Mouse (Mus musculus) neural tube, embryonic 11.5 days (tissue): Measurements from ENCODE around the gene Nupr1. TPM values are rescaled to one million over a fixed set of nuclear protein-coding genes. Genes with fewer than 3 reads are reported as not detected.

Experiments used
- ATAC-seq: fragments of 200-750 bp; cut with Nextera tagmentation; 2 replicates; pipeline ENCODE4 v1.8.0; 2017; ENCODE audit warnings: moderate number of reproducible peaks, mild to moderate bottlenecking, moderate TSS enrichment, moderate library complexity; ENCODE audit not compliant: insufficient read depth, low FRiP score, low TSS enrichment
- DNase-seq: peaks from one replicate; pipeline ENCODE4 v3.0.0-alpha.2; 2015; ENCODE audit warnings: low spot score
- H3K27ac ChIP-seq: fragments of 300-500 bp; sonication (generic); 2 replicates; pipeline ENCODE4 v1.5.1; 2014; ENCODE audit warnings: low read depth, mild to moderate bottlenecking, low read length
- H3K27me3 ChIP-seq: fragments of 300-500 bp; sonication (generic); 2 replicates; pipeline ENCODE4 v1.6.1; 2014; ENCODE audit warnings: mild to moderate bottlenecking, low read length, mixed read lengths; ENCODE audit not compliant: control insufficient read depth, insufficient read depth
- H3K36me3 ChIP-seq: fragments of 300-500 bp; sonication (generic); 2 replicates; pipeline ENCODE4 v1.6.1; 2014; ENCODE audit warnings: mild to moderate bottlenecking, low read length, moderate library complexity, mixed read lengths; ENCODE audit not compliant: control insufficient read depth, insufficient read depth
- H3K4me1 ChIP-seq: fragments of 300-500 bp; sonication (generic); 2 replicates; pipeline ENCODE4 v1.6.1; 2014; ENCODE audit warnings: low read length, mixed read lengths; ENCODE audit not compliant: control insufficient read depth, insufficient read depth
- H3K4me2 ChIP-seq: fragments of 300-500 bp; sonication (generic); 2 replicates; pipeline ENCODE4 v1.6.1; 2014; ENCODE audit warnings: low read depth, mild to moderate bottlenecking, moderate library complexity
- H3K4me3 ChIP-seq: fragments of 300-500 bp; sonication (generic); 2 replicates; pipeline ENCODE4 v1.5.1; 2014; ENCODE audit warnings: low read depth, low read length
- H3K9ac ChIP-seq: fragments of 300-500 bp; sonication (generic); 2 replicates; pipeline ENCODE4 v1.6.1; 2014; ENCODE audit warnings: mild to moderate bottlenecking, low read length
- H3K9me3 ChIP-seq: fragments of 300-500 bp; sonication (generic); 2 replicates; pipeline ENCODE4 v1.6.1; 2016; ENCODE audit warnings: low read length; ENCODE audit not compliant: control insufficient read depth
- WGBS: fragments of 180-500 bp; shearing (Covaris S2); extraction: QIAGEN DNeasy Blood & Tissue Kit; methylation state at CpG from one replicate; pipeline ENCODE4 v1.1.7; 2014; 5-methylcytosine and 5-hydroxymethylcytosine counted together
- microRNA-seq: library from miRNA; unstranded; fragments of <30 nt; microRNA quantifications from one replicate; pipeline ENCODE4, GENCODE M21; 2016
- polyA plus RNA-seq: library from polyadenylated mRNA; unstranded; fragments of >200 nt; fragmentation: Nextera tagmentation; extraction: Ambion mirVana; gene quantifications from 2 replicates; pipeline ENCODE4 v1.2.1, GENCODE M21; 2014

Nupr1 gene
- polyA plus RNA-seq, 1 experiment from 2014 or later: 1.1 TPM

- H3K27ac ChIP-seq: no peak overlapping the region
- H3K4me1 ChIP-seq: 0 out of 2 replicates have a peak, but pooled peaks cover 3% of the 10 kb centered on the region
- H3K27me3 ChIP-seq: no peaks in the 10 kb centered on the region
- WGBS: under 1% methylated on average over 22 of the region's 22 CpGs
- ATAC-seq (peak; percentile 82; the same call in 1 of the 2 replicates), DNase-seq (peak; percentile 86)
- peak overlapping the region; percentile 45 for H3K9ac ChIP-seq
- H3K9me3 ChIP-seq: no peaks in the 10 kb centered on the region
- peak overlapping the region; percentile 54 for H3K4me3 ChIP-seq
- H3K4me2 ChIP-seq: peak overlapping the region; percentile 80
- H3K36me3 ChIP-seq: no peaks in the 10 kb centered on the region
These were observed 47.4 kb downstream of the Nupr1 start for GRCm38 (mm10) chr7:126583251-126583709.

DNA sequence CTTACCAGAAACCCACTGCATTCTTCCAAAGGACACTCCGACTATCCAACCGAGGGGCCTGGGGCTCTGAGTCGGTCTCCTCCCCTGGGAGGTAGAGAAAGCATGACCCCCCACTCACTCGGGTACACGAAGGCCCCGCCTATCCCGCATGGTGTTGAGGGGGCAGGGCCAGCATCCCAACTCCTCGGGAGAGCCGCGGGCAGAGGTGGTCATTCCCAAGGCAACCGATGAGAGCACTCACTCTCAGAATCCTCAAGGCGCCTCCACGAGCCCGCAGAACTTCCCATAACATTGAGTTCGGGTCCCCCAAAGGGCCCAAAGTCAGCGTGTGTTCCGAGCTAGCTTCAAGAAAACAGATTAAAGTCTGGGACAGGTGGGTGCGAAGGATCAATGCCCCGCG, 47.9 kb downstream of the Nupr1 start:
- Histone ChIP-seq H3K27ac (no peak overlapping the region), H3K4me2 (peak overlapping the region; percentile 80), H3K9ac (peak overlapping the region; percentile 45), H3K36me3 (no peaks in the 10 kb centered on the region), H3K9me3 (no peaks in the 10 kb centered on the region), H3K4me1 (0 out of 2 replicates have a peak, but pooled peaks cover 3% of the 10 kb centered on the region), H3K27me3 (no peaks in the 10 kb centered on the region), H3K4me3 (peak overlapping the region; percentile 54)
- ATAC-seq (peak; percentile 74; the same call in 1 of the 2 replicates), DNase-seq (peak; percentile 54)
- WGBS: 3% methylated on average over 20 of the region's 20 CpGs

DNA sequence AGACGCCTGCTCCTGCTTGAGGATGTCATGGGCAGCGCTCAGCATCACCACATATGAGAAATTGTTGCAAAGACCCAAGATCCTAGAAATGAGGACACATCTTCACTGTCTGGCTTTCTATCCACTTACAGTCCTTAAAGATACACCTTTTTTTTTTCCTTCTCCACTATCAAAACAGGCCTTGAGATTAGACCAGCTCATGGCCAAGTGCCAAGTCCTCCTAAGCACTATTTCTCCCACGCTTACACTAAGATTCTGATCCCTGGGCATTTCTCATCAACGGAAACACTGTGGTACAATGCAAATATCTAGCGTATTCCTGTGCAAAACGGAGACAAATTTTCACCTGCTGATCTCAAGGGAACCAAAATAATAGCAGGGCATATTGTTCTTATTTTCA, 49.0 kb downstream of the Nupr1 start:
- Histone ChIP-seq H3K4me3 (no peak overlapping the region), H3K4me2 (no peak overlapping the region)
- WGBS: 92% methylated on average over 6 of the region's 6 CpGs

GRCm38 (mm10) chr7:126579172-126579571, 51.5 kb downstream of the Nupr1 start:
- peak; percentile 25 for DNase-seq

More for the DNA sequence above, 49.0 kb downstream of the Nupr1 start:
- H3K4me1 ChIP-seq: 0 out of 2 replicates have a peak, but pooled peaks cover 3% of the 10 kb centered on the region
- H3K36me3 ChIP-seq: no peaks in the 10 kb centered on the region
- no peak overlapping the region for H3K27ac ChIP-seq
- DNase-seq (no peak), ATAC-seq (no peak)
- no peak overlapping the region for H3K9ac ChIP-seq
- H3K27me3 ChIP-seq: no peaks in the 10 kb centered on the region
- H3K9me3 ChIP-seq: no peaks in the 10 kb centered on the region

GRCm38 (mm10) chr7:126576946-126577345, 53.7 kb downstream of the Nupr1 start:
- no peak overlapping the region for H3K4me3 ChIP-seq
- DNase-seq (peak; percentile 59), ATAC-seq (no peak)
- no peak overlapping the region for H3K4me2 ChIP-seq
- WGBS: 55% methylated on average over 8 of the region's 8 CpGs
- H3K36me3 ChIP-seq: 0 out of 2 replicates have a peak, but pooled peaks cover 2% of the 10 kb centered on the region
- H3K27ac ChIP-seq: no peak overlapping the region
- H3K27me3 ChIP-seq: no peaks in the 10 kb centered on the region
- no peaks in the 10 kb centered on the region for H3K4me1 ChIP-seq
- no peak overlapping the region for H3K9ac ChIP-seq
- no peaks in the 10 kb centered on the region for H3K9me3 ChIP-seq

More at GRCm38 (mm10) chr7:126579172-126579571, 51.5 kb downstream of the Nupr1 start:
- H3K9me3 ChIP-seq: no peaks in the 10 kb centered on the region
- 56% methylated on average over 8 of the region's 8 CpGs for WGBS
- 0 out of 2 replicates have a peak, but pooled peaks cover 2% of the 10 kb centered on the region for H3K36me3 ChIP-seq
- no peak overlapping the region for H3K9ac ChIP-seq
- H3K4me1 ChIP-seq: 0 out of 2 replicates have a peak, but pooled peaks cover 3% of the 10 kb centered on the region
- no peaks in the 10 kb centered on the region for H3K27me3 ChIP-seq
- no peak for ATAC-seq
- no peak overlapping the region for H3K4me3 ChIP-seq
- no peak overlapping the region for H3K4me2 ChIP-seq
- H3K27ac ChIP-seq: no peak overlapping the region

Small RNA genes within 50 kb of the gene (microRNA-seq; reads per million reads assigned to microRNA genes)
- not detected for gene Mir7059

Other genes with a start within 250 kb of the Nupr1 start
- 4.4 and 5.5 TPM in 2 replicates for gene Nfatc2ip, start 234.1 kb downstream of the Nupr1 start, polyA plus RNA-seq
- not detected in 2 replicates for gene Cd19, start 216.0 kb downstream of the Nupr1 start, polyA plus RNA-seq
- gene Rabep2, start 202.1 kb downstream of the Nupr1 start, polyA plus RNA-seq: 21.4 and 23.2 TPM in 2 replicates
- gene Atp2a1, start 167.8 kb downstream of the Nupr1 start, polyA plus RNA-seq: 19.0 and 20.1 TPM in 2 replicates
- 51.5 and 55.5 TPM in 2 replicates for gene Sh2b1, start 155.4 kb downstream of the Nupr1 start, polyA plus RNA-seq
- gene Tufm, start 143.5 kb downstream of the Nupr1 start, polyA plus RNA-seq: 160 and 167 TPM in 2 replicates
- 62.2 and 64.2 TPM in 2 replicates for gene Atxn2l, start 127.4 kb downstream of the Nupr1 start, polyA plus RNA-seq
- gene Eif3c, start 64.5 kb downstream of the Nupr1 start, polyA plus RNA-seq: 188 and 191 TPM in 2 replicates
- gene Apobr, start 45.9 kb downstream of the Nupr1 start, polyA plus RNA-seq: 0.54 and 0.60 TPM in 2 replicates
- gene Cln3, start 45.0 kb downstream of the Nupr1 start, polyA plus RNA-seq: 19.8 and 21.7 TPM in 2 replicates
- not detected in 2 replicates for gene Il27, start 35.9 kb downstream of the Nupr1 start, polyA plus RNA-seq
- 47.8 and 63.1 TPM in 2 replicates for gene Sgf29, start 18.4 kb upstream of the Nupr1 start, polyA plus RNA-seq
- not detected in 2 replicates for gene Sult1a1, start 45.6 kb upstream of the Nupr1 start, polyA plus RNA-seq
- 159 and 165 TPM in 2 replicates for gene Bola2, start 64.5 kb upstream of the Nupr1 start, polyA plus RNA-seq
- 10.6 and 11.7 TPM in 2 replicates for gene Slx1b, start 64.9 kb upstream of the Nupr1 start, polyA plus RNA-seq
- 50.6 and 52.5 TPM in 2 replicates for gene Coro1a, start 76.9 kb upstream of the Nupr1 start, polyA plus RNA-seq
- 55.3 and 58.0 TPM in 2 replicates for gene Mapk3, start 128.7 kb upstream of the Nupr1 start, polyA plus RNA-seq
- gene Gdpd3, start 135.5 kb upstream of the Nupr1 start, polyA plus RNA-seq: 1.2 and 1.5 TPM in 2 replicates
- gene Ypel3, start 146.1 kb upstream of the Nupr1 start, polyA plus RNA-seq: 115 and 121 TPM in 2 replicates
- gene Tbx6, start 150.6 kb upstream of the Nupr1 start, polyA plus RNA-seq: 0.38 and 0.64 TPM in 2 replicates
- gene Ppp4c, start 161.6 kb upstream of the Nupr1 start, polyA plus RNA-seq: 318 and 344 TPM in 2 replicates
- 14.3 and 14.4 TPM in 2 replicates for gene Fam57b, start 166.8 kb upstream of the Nupr1 start, polyA plus RNA-seq
- not detected in 2 replicates for gene 4930451I11Rik, start 200.8 kb upstream of the Nupr1 start, polyA plus RNA-seq
- gene Doc2a, start 216.6 kb upstream of the Nupr1 start, polyA plus RNA-seq: 4.4 and 5.6 TPM in 2 replicates
- 21.0 and 23.4 TPM in 2 replicates for gene Hirip3, start 231.1 kb upstream of the Nupr1 start, polyA plus RNA-seq
- 91.8 and 96.3 TPM in 2 replicates for gene Ino80e, start 231.5 kb upstream of the Nupr1 start, polyA plus RNA-seq